Mouse (Mus musculus) monocyte, adult 5-6 weeks (primary cell): ENCODE measurements around the gene Plekhh2. TPM values are rescaled to one million over a fixed set of nuclear protein-coding genes. Genes with fewer than 3 reads are reported as not detected.
A peak's percentile ranks its signal among the peaks of the same experiment; 100 is the strongest.

Experiments
- ATAC-seq: fragments of 153-309, 156-312 bp; replicated peaks from 2 replicates; pipeline ENCODE4 v1.8.0; 2017; ENCODE audit warnings: mild to moderate bottlenecking; ENCODE audit not compliant: low TSS enrichment, insufficient number of reproducible peaks, severe bottlenecking, poor library complexity, low FRiP score
- total RNA-seq: library from RNA; stranded (forward); fragments of 200-1000, 200-491, 200-594 nt; gene quantifications from 3 replicates; pipeline ENCODE4 v1.2.3, GENCODE M21; 2017

Plekhh2 gene
- total RNA-seq, 1 experiment from 2014 or later, result not detected

DNA sequence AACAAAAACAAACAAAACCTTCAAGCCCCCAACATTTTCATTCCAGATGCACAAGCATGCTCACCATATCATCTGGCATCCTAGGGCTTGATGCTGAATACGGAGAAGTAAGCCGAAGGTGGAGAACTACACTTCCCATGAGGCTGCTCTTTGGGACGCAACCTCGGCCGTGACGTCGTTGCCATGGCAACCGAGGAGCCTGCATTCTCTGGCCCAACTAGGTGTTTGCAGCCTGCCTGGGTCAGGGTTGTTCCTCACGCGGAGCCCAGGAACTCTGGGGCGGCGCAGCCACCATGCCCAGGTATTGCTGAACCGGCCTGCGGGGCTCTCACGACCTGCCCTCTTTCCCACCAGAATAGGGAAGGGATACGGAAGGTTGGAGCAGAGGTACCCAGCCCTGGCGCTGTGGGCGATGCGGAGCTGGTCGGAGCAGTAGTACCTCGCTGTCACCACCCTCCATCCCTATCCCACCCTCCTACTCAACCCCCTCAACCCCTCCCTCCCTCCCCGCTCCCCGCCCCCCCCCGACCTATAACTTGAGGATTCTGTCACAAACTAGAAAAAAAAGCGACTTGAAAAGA is 114.7 kb downstream of the Plekhh2 start, which contains the start of gene Dync2li1:
Gene Dync2li1 (plus strand): TSS at position 221 of the 581 bp plus-strand sequence.
- peak; percentile 98 for ATAC-seq

DNA sequence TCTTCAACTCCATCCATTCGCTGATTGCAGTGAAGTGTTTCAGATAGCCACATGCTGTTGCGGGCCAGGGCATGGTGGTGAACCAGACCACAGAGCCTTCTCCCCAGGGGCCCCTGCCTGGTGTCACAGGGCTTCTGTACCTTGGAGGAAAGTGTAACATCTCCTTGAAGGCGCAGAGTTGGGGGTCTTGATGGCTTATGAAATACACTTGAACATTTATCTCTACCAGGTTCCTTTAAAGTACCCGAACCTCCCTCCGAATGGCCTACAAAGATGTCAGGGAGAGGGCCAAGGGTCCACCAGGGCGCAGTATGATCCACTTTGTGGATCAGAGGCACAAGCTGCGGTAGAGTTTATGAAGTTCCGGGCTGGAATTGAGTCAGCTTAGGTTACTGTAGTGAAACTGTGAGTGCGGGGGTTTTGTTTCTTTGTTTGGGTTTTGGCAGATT is 115.2 kb downstream of the Plekhh2 start:
- ATAC-seq, result no peak

DNA sequence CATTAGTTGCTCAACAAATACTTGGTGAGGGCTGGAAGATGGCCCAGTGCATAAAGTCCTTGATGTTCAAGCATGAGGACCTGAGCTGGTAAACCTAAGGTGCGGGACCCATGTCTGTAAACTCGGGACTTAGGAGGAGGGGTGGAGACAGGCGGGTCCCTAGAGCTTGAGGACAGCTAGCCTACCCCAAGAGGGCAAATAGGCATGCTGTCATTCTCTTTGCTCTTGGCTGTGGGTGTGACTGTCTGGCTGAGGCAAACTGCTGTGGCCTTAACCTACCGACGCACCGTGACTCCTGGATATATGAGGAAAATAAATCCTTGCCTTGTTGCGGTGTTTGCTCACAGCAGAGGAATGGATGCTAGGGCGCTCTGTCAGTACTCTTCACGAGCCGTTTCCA is 116.0 kb downstream of the Plekhh2 start:
- no peak for ATAC-seq

DNA sequence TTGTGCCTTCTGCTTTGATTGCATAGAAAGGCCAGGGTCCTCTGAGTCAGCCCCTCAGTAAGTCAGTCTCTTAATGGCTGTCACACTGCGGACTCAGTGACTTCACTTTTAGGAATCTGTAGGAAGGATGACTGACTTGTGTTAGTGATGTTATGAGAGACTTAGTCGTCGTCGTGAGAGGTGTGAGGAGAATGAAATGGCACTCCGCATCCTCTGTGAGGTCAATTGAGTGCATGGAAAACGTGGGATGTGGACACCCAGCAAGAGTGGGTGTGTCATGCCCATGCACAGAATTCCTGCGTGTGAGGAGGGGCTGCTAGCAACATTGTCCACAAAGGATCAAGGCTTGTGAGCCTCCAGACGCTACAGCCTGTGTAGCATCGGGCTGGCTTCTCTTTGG is 116.9 kb downstream of the Plekhh2 start:
- no peak for ATAC-seq

DNA sequence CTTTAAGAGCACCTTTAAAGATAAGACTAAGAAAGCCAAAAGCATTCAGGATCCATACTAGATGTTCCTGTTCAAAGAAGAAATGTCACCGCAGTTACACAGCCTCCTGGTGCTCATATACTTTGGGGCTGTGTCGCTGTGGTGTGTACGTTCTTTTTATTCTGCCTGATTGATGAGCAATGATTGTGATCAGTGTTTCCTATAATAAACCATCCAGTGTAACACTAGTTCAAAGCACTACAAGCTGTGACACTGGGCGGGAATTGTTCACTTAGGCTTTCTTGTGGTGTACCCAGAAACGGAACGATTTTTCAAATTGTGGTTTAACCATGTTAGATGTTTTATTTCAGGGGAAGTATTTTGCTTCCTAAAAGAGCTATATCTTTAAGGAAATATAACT is 120.1 kb downstream of the Plekhh2 start:
- ATAC-seq, result no peak

DNA sequence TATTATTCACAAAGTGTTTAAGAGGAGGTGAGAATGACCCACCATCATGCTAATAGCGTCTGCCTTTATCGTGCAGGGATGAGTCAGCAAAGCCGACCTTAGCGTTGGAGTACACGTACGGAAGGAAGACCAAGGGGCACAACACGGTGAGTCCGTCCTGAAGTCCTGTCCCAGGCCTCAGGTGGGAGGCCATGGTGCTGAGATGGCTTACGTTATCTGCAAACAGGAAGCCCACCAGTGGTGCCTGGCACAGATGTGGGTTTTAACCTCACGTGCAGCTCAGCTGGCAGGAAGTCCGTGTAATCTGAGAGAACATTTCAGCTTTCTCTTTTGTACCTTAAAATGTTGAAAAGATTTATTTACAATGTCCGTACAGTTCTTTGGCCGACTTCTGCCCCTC is 121.7 kb downstream of the Plekhh2 start:
- no peak; the same call in 1 of the 2 replicates for ATAC-seq

DNA sequence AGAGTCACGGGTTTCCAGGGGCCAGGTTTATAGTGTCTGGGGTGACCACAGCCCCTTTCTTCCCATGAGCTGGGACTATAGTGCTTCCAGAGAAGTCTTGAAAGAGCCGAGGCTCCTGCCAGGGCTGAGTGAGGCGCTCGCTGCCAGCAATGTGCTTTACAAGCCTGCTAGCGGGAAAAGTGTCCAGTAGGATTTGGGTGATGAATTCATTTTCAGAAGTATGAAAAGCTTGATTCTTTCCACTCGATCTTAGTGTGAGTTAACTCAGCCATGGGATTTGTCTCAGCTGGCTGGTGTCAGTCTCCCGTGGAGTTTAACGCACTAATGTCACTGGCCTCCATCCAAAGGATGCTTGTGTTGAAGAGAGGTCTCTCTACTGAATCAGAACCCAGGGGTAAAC is 124.6 kb downstream of the Plekhh2 start:
- no peak for ATAC-seq

DNA sequence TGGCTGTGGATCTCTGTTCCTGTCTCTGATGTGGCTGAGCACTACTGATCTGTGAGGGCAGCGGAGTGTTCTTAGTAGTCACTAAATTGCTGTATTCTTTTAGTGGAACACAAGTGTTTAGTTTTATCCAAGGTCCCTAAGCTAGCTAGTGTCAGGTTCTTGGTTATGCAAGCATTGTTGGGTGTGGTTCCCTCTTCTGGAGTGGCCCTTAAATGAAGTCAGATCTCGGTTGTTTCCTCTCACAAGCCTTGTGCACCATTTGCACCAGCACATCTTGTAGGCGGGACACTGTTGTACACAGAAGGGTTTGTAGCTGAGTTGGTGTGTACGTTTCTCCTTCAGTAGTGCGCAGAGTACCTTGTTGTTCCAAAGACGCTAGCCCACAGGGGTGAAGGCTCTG is 126.3 kb downstream of the Plekhh2 start:
- ATAC-seq, result peak; percentile 50; the same call in 1 of the 2 replicates

DNA sequence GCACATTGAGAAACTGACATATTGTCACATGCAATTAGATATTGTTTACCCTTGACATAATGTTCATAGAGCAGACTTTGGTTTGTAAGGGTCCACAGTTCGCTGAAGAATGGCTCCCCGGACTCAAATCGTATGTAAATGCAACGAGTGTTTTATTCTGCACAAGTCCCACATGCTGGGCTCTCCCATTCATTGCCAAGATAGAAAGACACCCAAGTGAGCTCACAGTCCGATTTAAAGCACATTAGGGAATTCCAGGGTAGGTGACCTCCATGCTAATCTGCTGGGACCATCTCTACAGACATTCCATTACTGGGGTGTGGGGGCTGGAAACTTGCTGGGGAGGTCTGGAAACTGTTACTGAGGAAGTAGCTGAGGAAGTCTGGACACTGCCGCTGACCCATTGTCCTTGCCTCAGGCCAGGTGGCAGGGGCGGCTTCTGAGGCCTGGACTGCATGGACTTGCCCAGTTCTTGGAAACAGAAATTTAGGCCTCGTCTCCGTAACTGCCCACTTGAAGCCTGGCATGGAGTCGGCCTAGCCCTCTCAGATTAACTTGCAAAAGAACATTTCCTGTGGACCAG is 128.2 kb downstream of the Plekhh2 start:
- no peak for ATAC-seq

DNA sequence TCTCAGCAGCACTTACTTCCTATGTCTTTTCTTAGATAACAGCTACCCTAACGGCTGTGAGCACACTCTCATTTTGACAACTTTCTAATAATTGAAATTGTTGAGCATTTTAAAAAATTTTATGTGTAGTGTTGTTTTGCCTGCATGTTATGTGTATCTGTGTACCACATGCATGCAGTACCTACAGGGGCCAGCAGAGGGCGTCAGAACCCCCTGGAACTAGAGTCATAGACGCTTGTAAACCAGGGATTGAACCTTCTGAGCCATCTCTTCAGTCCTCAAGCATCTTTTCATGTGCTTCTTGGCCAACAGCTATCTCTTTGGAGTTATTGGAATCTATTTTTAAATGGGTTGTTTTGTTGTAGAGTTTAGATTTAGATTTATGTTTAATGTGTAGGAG is 130.2 kb downstream of the Plekhh2 start:
- ATAC-seq, result no peak

DNA sequence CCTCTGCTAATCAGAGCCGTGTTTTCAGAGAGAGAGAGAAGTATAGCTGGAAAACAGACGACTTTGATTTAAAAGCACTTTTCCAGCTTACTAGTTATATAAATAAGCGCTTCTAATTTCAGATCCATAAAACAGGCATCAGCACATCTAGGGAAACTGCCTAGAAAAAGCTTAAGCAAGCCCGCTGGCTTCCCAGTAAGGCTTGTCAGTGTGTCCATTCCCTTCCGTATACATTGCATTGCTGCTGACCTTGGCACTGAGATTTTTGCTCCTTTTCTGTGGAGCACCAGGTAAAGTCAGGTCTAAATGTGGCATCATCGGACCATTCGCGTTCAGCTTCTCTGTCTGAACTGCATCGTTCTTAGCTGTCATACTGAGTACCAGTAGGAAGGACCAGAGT is 130.6 kb downstream of the Plekhh2 start:
- ATAC-seq, result no peak

DNA sequence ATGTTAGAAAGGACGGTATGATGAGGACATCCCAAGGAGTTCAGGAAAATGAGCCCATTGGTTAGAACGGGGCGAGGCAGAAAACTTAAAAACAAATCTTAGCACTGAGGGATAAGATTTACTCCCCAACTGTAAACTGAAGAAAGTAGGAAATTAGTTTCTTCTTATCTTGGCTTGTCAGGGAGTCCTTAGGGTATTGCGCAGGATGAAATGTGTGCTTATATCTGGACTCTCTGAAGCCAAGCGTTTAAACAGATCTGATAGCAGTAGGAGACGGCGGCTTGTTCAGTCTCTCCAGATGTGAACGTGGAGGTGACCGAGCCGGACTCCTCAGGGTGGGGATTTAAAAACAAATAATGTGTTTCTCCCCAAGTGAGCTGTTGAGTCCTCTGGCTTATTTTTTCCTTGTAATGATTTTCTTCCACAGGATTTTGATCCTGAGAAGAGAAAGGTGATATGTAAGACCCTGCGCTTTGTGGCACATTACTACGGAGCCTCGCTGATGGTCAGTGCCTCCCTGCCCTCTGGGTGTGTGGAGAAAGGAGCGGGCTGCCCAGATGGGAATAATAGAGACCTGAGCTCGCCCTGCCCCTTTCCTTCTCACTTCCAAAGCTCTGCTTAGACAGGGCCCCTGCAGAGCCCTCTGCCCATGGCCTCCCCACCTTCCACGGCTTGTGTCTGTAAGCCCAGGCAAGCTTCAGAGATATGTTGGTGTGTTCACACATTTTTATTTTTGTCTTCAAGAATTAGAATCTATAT is 132.8 kb downstream of the Plekhh2 start:
- no peak for ATAC-seq

DNA sequence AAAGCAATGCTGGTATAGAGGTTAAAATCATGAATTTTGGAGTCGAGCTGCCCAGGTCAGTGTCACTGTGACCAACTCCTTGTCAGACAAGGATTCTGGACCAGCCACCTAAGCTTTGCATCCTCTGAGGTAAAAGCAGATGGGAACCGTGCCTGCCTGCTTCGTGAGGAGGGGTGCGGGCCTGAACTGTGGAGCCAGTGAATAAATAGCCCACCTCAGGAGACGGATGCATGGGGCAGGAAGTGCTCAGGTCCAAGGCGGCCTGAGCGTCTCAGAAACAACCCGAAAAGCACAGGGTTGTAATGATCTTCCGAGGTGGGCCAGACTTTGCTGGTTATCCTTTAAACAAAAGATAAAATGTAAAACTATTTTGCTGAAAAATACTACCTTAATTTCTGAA is 133.4 kb downstream of the Plekhh2 start:
- ATAC-seq, result no peak

DNA sequence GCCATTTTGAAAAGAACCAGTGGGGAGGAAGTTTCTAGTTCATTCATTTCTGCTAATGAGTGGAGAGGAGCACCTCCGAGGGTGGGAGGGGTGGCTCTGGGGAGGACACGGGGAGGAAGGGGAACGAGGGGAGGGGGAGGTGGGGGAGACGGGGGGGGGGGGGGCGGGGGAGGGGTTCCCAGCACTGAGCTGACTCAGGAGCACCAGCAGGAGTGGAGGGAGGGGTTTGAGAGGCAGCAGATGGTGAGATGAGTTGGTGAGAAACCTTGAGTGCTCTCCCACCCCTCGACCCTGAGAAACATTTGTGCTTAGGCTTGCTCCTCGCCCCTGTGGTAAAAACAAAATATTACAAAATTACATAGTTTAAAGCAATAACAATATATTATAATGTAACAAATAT is 134.2 kb downstream of the Plekhh2 start:
- ATAC-seq, result no peak

DNA sequence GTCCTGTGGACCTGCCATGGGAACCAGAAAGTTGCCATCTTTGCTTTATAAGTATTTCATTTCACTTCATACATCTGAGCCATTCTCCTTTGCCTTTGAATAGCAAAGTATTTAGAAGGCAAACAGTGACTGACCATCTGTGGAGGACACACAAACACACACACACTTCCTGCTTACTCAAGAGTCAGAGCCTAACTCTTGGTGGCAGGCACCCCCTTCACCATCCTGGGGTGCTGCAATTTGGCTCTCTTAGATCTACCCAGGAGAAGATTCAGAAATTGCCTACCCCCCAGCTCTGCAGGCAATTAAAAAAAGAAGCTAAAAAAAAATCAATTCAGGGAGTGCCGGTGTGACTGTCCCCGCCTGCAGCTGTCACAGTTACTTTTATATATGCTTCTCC is 134.8 kb downstream of the Plekhh2 start:
- peak; percentile 48 for ATAC-seq

DNA sequence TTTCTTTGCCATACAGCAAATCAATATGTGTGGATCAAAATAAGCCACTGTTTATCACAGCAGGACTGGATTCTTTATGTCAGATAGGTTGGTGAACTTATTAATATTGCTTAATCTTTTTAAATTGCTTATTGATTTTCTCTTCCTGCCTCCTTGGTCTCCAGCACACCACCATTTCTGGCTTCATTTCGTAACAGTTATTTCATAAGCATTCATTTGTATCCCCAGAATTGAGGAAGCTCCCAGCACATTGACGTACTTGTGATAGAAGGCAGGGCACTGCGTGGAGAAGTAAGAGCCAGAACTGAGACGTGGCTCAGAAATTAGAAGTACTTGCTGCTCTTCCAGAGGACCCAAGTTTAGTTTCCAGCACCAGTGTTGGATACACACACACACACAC is 135.9 kb downstream of the Plekhh2 start:
- ATAC-seq, result peak; percentile 90

DNA sequence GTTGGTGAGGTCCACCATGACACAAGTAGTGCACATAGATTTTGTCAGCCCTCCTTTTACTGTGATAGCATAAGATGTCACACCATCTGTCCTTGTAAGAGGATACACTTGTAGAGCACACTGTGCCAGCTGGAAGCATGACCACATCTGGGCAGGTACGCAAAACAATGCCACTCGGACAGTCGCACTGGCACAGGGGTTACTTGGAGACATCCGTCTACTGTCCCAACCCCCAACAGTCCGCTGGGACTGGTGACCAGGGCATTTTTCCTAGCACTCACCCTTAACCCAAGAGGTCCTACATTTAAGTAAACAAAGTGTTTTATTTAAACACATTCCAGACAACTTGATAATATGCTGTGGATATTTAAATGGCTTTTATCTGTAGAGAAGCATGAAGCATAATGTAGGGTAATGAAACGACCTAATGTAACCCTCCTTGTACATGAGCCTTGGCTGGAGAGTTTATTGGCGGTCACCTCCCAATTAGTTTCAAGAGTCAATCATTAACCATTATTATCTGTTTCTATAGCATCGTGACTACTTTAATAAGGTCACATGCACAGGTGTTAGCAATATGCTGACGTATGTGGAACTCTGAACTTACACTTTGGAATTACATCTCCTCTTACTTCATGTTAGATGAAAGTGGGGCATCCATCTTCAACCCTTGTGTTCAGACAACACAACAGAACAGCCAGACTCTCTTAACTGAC is 138.8 kb downstream of the Plekhh2 start:
- no peak for ATAC-seq

DNA sequence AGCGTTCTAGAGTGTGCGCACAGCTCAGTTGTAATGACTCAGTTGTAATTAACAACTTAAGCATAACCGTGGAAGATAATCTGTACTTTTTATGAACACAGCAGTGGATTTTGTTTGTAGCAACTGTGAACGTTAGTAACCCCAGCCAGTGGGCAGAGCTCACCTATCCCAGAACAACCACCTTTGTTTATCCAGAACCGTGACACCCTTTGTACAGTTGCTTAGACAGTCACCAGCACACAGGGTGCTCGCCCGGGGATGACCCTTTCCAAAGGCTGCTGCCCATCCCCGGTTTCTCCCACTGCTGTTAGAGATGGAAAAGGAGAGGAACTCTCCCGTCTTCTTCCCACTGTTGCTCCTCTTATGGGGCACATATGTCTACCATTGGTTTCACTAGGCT is 141.8 kb downstream of the Plekhh2 start:
- no peak for ATAC-seq

DNA sequence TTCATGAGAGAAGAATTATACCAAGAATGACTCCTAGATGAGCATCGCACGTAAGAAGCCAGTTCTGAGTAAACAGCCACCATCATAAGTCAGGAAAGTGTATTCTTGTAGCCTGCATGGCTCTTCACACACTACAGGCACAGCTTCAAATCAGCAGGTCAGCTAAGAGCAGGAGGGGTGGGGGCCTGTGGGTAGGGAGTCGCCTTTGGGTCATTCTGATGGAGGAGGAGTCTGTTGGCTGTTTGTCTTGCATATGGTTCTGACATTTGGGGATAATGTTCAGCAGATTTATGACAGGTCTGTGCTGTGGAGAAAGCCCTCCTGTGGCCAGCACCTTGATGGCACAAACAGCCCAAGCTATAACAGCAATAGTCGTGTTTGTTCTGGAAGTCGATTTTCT is 144.5 kb downstream of the Plekhh2 start:
- no peak for ATAC-seq
